Mouse (Mus musculus) erythroid progenitor cell, adult 5-6 weeks (primary cell): Measurements from ENCODE around the gene Gdnf. TPM values are rescaled to one million over a fixed set of nuclear protein-coding genes. Genes with fewer than 3 reads are reported as not detected.

Experiments used
- ATAC-seq: replicated peaks from 2 replicates; pipeline ENCODE4 v1.8.0; 2016; ENCODE audit warnings: moderate number of reproducible peaks, mild to moderate bottlenecking, moderate TSS enrichment, inconsistent platforms; ENCODE audit not compliant: poor library complexity, low FRiP score, severe bottlenecking
- total RNA-seq, 2 experiments: library from RNA; stranded (forward) in 1 of 2; stranded (reverse) in 1 of 2; fragments of 150-400 nt in 1 of 2; fragments of 186-747, 209-891 nt in 1 of 2; gene quantifications; 2 replicates each; pipeline versions ENCODE4 v1.2.3 to v1.2.4; 2015 to 2017; ENCODE audit warnings: low replicate concordance in 2 of 2

Gdnf gene
- not detected in 2 replicates for total RNA-seq (2015; ENCODE audit: low replicate concordance)
- not detected in 2 replicates for total RNA-seq (2017; ENCODE audit: low replicate concordance)

GRCm38 (mm10) chr15:7810556-7811252, at the start of gene Gdnf:
Gdnf (plus strand) TSS chr15:7810846.
- ATAC-seq = no peak

GRCm38 (mm10) chr15:7767166-7767565, 43.5 kb upstream of the Gdnf start:
- no peak for ATAC-seq

- no peak for ATAC-seq
Measured at GRCm38 (mm10) chr15:7772983-7773382, 37.7 kb upstream of the Gdnf start.

- no peak for ATAC-seq
Measured at GRCm38 (mm10) chr15:7781517-7781916, 29.1 kb upstream of the Gdnf start.

- no peak for ATAC-seq
Measured at GRCm38 (mm10) chr15:7809841-7810391, 730 bp upstream of the Gdnf start.

GRCm38 (mm10) chr15:7811253-7811625, 593 bp downstream of the Gdnf start:
- ATAC-seq = no peak

- ATAC-seq = no peak
Measured at GRCm38 (mm10) chr15:7811856-7812733, 1.4 kb downstream of the Gdnf start.

- no peak for ATAC-seq
Measured at GRCm38 (mm10) chr15:7812872-7813530, 2.4 kb downstream of the Gdnf start.

GRCm38 (mm10) chr15:7813531-7814370, 3.1 kb downstream of the Gdnf start:
- no peak for ATAC-seq

- no peak for ATAC-seq
Measured at GRCm38 (mm10) chr15:7814371-7814680, 3.7 kb downstream of the Gdnf start.

- no peak for ATAC-seq
Measured at GRCm38 (mm10) chr15:7814917-7815316, 4.3 kb downstream of the Gdnf start.

GRCm38 (mm10) chr15:7815521-7815944, 4.9 kb downstream of the Gdnf start:
- ATAC-seq = no peak

GRCm38 (mm10) chr15:7823886-7824285, 13.2 kb downstream of the Gdnf start:
- ATAC-seq = no peak

- ATAC-seq = no peak
Measured at GRCm38 (mm10) chr15:7825530-7825929, 14.9 kb downstream of the Gdnf start.

- ATAC-seq = no peak
Measured at GRCm38 (mm10) chr15:7835404-7835803, 24.8 kb downstream of the Gdnf start.

GRCm38 (mm10) chr15:7838060-7838920, 27.6 kb downstream of the Gdnf start:
- ATAC-seq = no peak

- no peak for ATAC-seq
Measured at GRCm38 (mm10) chr15:7838921-7839309, 28.3 kb downstream of the Gdnf start.

- ATAC-seq = no peak
Measured at GRCm38 (mm10) chr15:7841664-7842063, 31.0 kb downstream of the Gdnf start.

- no peak for ATAC-seq
Measured at GRCm38 (mm10) chr15:7842398-7842797, 31.8 kb downstream of the Gdnf start.
